Mouse (Mus musculus) intestine, embryonic 14.5 days (tissue): ENCODE measurements around the gene Efhd1. TPM values are rescaled to one million over a fixed set of nuclear protein-coding genes. Genes with fewer than 3 reads are reported as not detected.

Experiments
- ATAC-seq: fragments of 200-750 bp; cut with Nextera tagmentation; replicated peaks from 2 replicates; pipeline ENCODE4 v1.8.0; 2017; ENCODE audit warnings: low read depth, moderate number of reproducible peaks, moderate TSS enrichment, moderate library complexity; ENCODE audit not compliant: low FRiP score, low TSS enrichment
- DNase-seq: peaks from one replicate; pipeline ENCODE4 v3.0.0-alpha.2; 2018; ENCODE audit warnings: low spot score
- H3K27ac ChIP-seq: fragments of 300-500 bp; sonication (generic); 2 replicates; pipeline ENCODE4 v1.5.1; 2014; ENCODE audit warnings: low read depth, mild to moderate bottlenecking, control low read depth
- H3K27me3 ChIP-seq: fragments of 300-500 bp; sonication (generic); replicated peaks from 2 replicates; pipeline ENCODE4 v1.6.1; 2014; ENCODE audit warnings: low read length, control low read depth; ENCODE audit not compliant: control insufficient read depth, insufficient read depth
- H3K36me3 ChIP-seq: fragments of 300-500 bp; sonication (generic); 2 replicates; pipeline ENCODE4 v1.6.1; 2014; ENCODE audit warnings: low read length, control low read depth; ENCODE audit not compliant: control insufficient read depth, insufficient read depth
- H3K4me1 ChIP-seq: fragments of 300-500 bp; sonication (generic); replicated peaks from 2 replicates; pipeline ENCODE4 v1.6.1; 2014; ENCODE audit warnings: low read length, control low read depth, mixed read lengths; ENCODE audit not compliant: control insufficient read depth, insufficient read depth
- H3K4me2 ChIP-seq: fragments of 300-500 bp; sonication (generic); 2 replicates; pipeline ENCODE4 v1.6.1; 2014; ENCODE audit warnings: low read length
- H3K4me3 ChIP-seq: fragments of 300-500 bp; sonication (generic); 2 replicates; pipeline ENCODE4 v1.5.1; 2014; ENCODE audit warnings: low read depth, low read length, control low read depth, mixed read lengths
- H3K9ac ChIP-seq: fragments of 300-500 bp; sonication (generic); 2 replicates; pipeline ENCODE4 v1.6.1; 2014; ENCODE audit warnings: mild to moderate bottlenecking, low read length
- H3K9me3 ChIP-seq: fragments of 300-500 bp; sonication (generic); 2 replicates; pipeline ENCODE4 v1.6.1; 2016; ENCODE audit warnings: low read length, control low read depth; ENCODE audit not compliant: control insufficient read depth
- WGBS: fragments of 180-500 bp; shearing (Covaris S2); extraction: QIAGEN DNeasy Blood & Tissue Kit; methylation state at CpG from one replicate; pipeline ENCODE4 v1.1.7; 2014; 5-methylcytosine and 5-hydroxymethylcytosine counted together
- polyA plus RNA-seq: library from polyadenylated mRNA; unstranded; fragments of >200 nt; fragmentation: Nextera tagmentation; extraction: Ambion mirVana; gene quantifications from 2 replicates; pipeline ENCODE4 v1.2.1, GENCODE M21; 2014

The Efhd1 gene
- 0.16 TPM in 1 of 2 replicates, not detected in the other for polyA plus RNA-seq

DNA sequence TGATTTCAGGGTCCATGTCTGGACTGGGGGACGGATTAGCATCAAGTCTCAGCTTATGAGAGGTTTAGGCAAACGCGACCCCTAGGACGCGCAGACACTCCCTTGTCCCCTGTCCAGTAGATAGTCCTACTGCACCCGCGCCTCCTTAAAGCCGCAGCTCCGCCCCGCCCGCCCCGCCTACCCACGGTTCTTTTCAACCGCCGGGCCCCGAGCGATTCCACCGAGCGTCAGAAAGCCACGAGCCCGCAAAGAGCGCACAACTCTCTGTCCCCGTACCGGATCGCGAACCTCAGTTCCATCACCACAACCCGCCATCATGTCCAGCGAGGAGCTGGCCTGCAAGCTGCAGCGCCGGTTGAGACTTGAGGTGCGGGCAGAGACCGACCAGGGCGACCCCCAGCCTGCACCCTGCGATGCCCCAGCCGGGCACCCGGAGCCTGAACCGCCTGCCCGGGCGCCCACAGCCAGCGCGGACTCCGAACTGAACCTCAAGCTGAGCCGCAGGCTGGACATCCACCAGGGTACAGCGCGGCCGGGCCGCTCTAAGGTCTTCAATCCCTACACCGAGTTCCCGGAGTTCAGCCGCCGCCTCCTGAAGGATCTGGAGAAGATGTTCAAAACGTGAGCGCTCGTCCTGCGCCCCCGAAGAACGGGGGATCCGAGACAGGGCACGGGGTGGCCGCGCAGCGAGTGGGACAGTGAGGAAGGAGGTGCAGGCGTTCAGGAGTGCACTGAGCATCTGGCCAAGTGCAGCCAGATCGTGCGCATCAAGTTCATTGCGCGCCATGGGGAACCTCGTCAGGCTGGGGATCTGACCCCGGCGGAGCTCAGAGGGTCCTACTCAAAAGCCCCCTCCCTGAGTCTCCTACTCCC is at the start of gene Efhd1:
Gene Efhd1 (plus strand): TSS at position 230 of the 873 bp plus-strand sequence.
- DNase-seq: peak; percentile 80
- H3K4me3 ChIP-seq: peak within 1 kb of the TSS; percentile 44
- ATAC-seq: no peak
- H3K9ac ChIP-seq: peak within 1 kb of the TSS; percentile 35; the same call in 1 of the 2 replicates
- no peaks in the 10 kb centered on the region for H3K9me3 ChIP-seq
- H3K4me2 ChIP-seq: peak within 1 kb of the TSS; percentile 94
- no peaks in the 10 kb centered on the region for H3K36me3 ChIP-seq
- WGBS: under 1% methylated on average over 70 of the region's 70 CpGs
- H3K27me3 ChIP-seq: peaks cover 73% of the 10 kb centered on the region
- H3K4me1 ChIP-seq: peaks cover 9% of the 10 kb centered on the region; the same call in 1 of the 2 replicates
- H3K27ac ChIP-seq: no peak within 1 kb of the TSS

DNA sequence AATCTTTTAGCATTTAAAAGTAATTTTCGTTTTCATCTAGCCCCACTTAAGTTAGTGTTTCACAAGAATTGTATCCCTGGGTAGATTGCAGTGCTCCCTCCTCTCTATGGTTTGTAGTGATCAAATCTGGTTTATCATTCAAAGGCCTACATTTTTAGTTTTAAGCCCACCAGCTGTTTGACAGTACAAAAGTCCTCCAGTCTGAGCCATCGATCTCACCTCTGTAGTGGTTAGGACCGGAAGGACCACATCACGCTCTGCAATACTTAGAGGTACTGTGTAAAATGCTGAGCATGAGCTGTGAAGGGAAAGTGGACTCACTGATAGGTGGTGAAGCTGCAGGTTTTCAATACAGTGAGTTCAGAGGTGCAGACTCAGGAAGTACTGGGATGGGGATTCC is 49.4 kb upstream of the Efhd1 start:
- ATAC-seq: no peak
- Histone ChIP-seq H3K4me3 (peak overlapping the region; percentile 60), H3K4me2 (peak overlapping the region; percentile 85), H3K36me3 (peaks cover 8% of the 10 kb centered on the region), H3K27ac (peak overlapping the region; percentile 97), H3K4me1 (peaks cover 23% of the 10 kb centered on the region), H3K9ac (peak overlapping the region; percentile 94), H3K27me3 (no peaks in the 10 kb centered on the region), H3K9me3 (no peaks in the 10 kb centered on the region)
- WGBS: 13% methylated on average over 4 of the region's 4 CpGs
- peak; percentile 60 for DNase-seq

DNA sequence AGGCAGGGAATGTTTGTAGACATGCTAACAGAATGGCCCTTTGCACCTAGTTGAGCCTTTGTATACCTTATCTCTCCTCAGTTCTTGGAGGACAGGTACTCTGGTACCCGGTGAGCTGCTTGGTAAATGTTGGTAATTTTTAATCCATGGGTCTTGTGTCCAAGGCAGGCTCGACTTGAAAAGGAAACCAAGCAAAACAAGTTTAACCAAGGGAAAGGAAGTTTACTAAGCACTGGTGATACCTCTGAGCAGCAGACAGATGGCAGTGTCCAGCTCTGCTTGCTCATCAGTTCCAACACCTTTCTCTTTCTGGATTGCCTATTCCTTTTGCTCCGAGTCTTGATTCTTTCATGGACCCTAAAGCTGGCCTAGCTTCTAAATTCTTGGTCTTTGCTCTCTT is 46.2 kb upstream of the Efhd1 start:
- peaks cover 22% of the 10 kb centered on the region for H3K4me1 ChIP-seq
- DNase-seq (no peak), ATAC-seq (no peak)
- H3K9ac ChIP-seq: no peak overlapping the region
- H3K4me2 ChIP-seq: no peak overlapping the region
- 66% methylated on average over 3 of the region's 3 CpGs for WGBS
- H3K4me3 ChIP-seq: no peak overlapping the region
- no peak overlapping the region for H3K27ac ChIP-seq
- no peaks in the 10 kb centered on the region for H3K9me3 ChIP-seq
- H3K36me3 ChIP-seq: peaks cover 40% of the 10 kb centered on the region
- H3K27me3 ChIP-seq: no peaks in the 10 kb centered on the region

DNA sequence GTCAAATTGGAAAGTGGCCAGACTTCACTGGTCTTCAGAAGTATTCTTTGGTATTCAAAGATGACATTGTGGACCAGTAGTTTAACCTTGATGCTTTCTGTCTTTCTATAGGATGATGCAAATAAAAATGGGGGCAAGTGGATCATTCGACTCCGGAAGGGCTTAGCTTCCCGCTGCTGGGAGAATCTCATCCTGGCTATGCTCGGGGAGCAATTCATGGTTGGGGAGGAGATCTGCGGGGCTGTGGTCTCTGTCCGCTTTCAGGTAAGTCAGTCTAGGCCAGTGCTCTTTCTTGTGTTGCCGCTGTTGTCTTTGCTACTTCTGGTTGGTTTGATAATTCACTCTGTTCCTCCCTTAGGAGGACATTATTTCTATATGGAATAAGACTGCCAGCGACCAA is 38.4 kb upstream of the Efhd1 start:
- H3K4me3 ChIP-seq: no peak overlapping the region
- H3K27ac ChIP-seq: no peak overlapping the region
- WGBS: 94% methylated on average over 8 of the region's 8 CpGs
- ATAC-seq (no peak), DNase-seq (no peak)
- no peaks in the 10 kb centered on the region for H3K27me3 ChIP-seq
- H3K36me3 ChIP-seq: peaks cover 98% of the 10 kb centered on the region
- no peaks in the 10 kb centered on the region for H3K9me3 ChIP-seq
- no peak overlapping the region for H3K9ac ChIP-seq
- H3K4me2 ChIP-seq: no peak overlapping the region
- no peaks in the 10 kb centered on the region for H3K4me1 ChIP-seq

DNA sequence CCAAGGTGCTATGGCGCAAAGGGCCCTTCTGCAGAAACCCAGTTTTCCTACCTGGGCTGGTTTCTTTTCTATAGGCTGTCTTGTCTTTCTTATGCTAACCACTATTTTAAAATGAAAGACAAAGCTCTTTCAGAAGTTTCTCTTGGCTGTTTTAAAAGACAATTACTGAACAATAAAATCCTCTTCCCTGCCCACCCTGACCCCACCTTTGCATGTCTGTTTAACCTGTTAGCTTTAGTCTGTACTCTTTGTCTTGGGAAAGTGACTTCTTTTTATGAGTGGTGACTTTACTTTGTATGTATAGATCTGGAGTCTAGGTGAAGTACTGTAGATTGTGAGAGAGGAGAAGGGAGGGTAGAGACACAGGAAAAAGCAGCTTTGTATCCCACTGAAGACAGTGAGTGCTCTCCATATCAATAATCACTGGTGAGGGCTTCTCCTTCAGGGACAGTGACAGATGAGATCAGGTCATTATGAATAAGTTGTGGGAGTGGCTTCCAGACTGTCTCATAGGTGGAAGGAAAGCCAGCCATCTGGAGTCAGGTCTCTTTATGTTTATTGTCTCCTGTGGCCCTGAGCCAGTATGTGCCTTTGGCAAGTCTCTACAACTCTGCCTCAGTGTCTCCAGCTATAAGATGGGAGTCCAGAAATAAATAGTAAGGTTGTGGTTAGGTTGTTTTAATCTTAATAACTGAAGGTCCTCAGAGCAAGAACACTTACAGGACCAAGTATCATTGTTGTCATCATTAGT is 37.6 kb upstream of the Efhd1 start:
- Histone ChIP-seq H3K36me3 (peaks cover 96% of the 10 kb centered on the region), H3K4me1 (no peaks in the 10 kb centered on the region), H3K9me3 (no peaks in the 10 kb centered on the region), H3K4me2 (no peak overlapping the region), H3K27me3 (no peaks in the 10 kb centered on the region), H3K9ac (no peak overlapping the region), H3K27ac (no peak overlapping the region), H3K4me3 (no peak overlapping the region)
- WGBS: 100% methylated on average over 1 of the region's 1 CpGs
- ATAC-seq: no peak
- no peak for DNase-seq

DNA sequence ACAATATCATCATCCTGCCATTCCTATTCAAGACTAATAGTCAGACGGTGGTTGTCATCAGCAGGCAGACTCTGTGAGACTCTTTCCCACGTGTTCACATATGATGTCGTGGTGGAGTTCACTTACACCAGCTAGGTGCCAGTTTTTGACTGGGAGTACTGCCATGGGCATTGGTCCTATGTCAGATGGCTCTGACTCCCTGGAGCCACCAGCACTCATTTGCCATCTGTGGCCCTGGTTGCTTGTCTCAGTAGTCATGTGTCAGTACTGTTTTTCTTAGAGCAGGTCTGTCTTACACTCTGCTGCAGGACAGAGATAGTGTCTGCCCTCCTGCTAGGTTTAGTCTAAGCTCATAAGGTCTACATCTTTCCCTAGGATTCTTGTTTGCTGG is 37.0 kb upstream of the Efhd1 start:
- Histone ChIP-seq H3K9me3 (no peaks in the 10 kb centered on the region), H3K36me3 (peaks cover 92% of the 10 kb centered on the region), H3K9ac (no peak overlapping the region), H3K27ac (no peak overlapping the region), H3K4me1 (no peaks in the 10 kb centered on the region), H3K27me3 (no peaks in the 10 kb centered on the region), H3K4me3 (no peak overlapping the region), H3K4me2 (no peak overlapping the region)
- ATAC-seq (no peak), DNase-seq (no peak)
- WGBS: 88% methylated on average over 3 of the region's 3 CpGs

DNA sequence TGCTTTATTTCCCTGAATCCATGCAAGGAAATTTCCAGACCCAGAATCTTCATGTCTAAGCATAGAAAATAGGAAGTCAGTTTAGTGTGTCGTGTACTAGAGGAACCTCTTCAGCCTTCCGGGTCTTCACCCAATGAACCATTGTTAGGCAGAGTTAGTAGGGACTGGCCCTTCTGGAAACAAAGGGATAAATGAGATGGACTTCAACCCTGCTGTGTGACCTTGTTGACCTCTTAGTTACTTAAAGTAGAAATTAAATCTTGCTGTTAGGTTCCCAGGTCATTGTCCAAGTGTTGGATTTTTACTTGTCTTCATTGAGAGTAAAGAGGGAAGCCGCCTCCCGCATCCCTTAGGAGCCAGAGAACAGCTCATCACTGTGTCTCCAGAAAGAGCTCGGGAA is 33.6 kb upstream of the Efhd1 start:
- Histone ChIP-seq H3K9ac (no peak overlapping the region), H3K27me3 (no peaks in the 10 kb centered on the region), H3K4me2 (no peak overlapping the region), H3K4me3 (no peak overlapping the region), H3K4me1 (no peaks in the 10 kb centered on the region), H3K9me3 (no peaks in the 10 kb centered on the region), H3K27ac (no peak overlapping the region), H3K36me3 (peaks cover 82% of the 10 kb centered on the region)
- ATAC-seq: no peak
- WGBS: 91% methylated on average over 5 of the region's 5 CpGs
- DNase-seq: no peak

DNA sequence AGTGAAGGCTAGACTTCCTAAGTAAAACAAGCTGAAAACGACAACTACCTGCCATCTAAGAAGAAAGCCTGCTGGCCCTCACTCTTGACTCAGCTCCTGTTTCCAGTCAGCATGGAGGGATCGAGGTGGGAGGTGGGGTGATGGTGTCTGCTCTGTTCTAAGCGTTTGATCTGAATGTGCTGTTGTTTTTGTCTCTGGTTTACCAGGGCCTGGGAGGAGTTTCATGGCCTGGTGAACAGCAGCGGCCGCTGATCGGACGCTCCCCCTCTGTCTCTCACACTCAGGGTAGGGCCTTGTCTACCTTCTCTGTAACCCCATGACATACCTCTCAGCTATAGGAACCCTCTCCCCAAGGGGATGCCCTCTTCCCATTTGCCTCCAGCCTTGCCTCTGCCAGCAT is 32.0 kb upstream of the Efhd1 start:
- Histone ChIP-seq H3K27ac (no peak overlapping the region), H3K4me2 (no peak overlapping the region), H3K4me1 (no peaks in the 10 kb centered on the region), H3K36me3 (peaks cover 77% of the 10 kb centered on the region), H3K9ac (no peak overlapping the region), H3K4me3 (no peak overlapping the region), H3K27me3 (no peaks in the 10 kb centered on the region), H3K9me3 (no peaks in the 10 kb centered on the region)
- no peak for ATAC-seq
- 74% methylated on average over 7 of the region's 7 CpGs for WGBS
- DNase-seq: no peak
